Mouse (Mus musculus) midbrain, embryonic 15.5 days (tissue): ENCODE measurements around the gene Gm18336. TPM values are rescaled to one million over a fixed set of nuclear protein-coding genes. Genes with fewer than 3 reads are reported as not detected.

ENCODE experiments used
- ATAC-seq: fragments of 200-750 bp; cut with Nextera tagmentation; replicated peaks from 2 replicates; pipeline ENCODE4 v1.8.0; 2017; ENCODE audit warnings: moderate TSS enrichment
- H3K27ac ChIP-seq: fragments of 300-500 bp; sonication (generic); 2 replicates; pipeline ENCODE4 v1.5.1; 2015; ENCODE audit warnings: mild to moderate bottlenecking, inconsistent platforms
- H3K27me3 ChIP-seq: fragments of 300-500 bp; sonication (generic); replicated peaks from 2 replicates; pipeline ENCODE4 v1.6.1; 2015; ENCODE audit warnings: inconsistent platforms
- H3K36me3 ChIP-seq: fragments of 300-500 bp; sonication (generic); replicated peaks from 2 replicates; pipeline ENCODE4 v1.6.1; 2015; ENCODE audit warnings: inconsistent platforms
- H3K4me1 ChIP-seq: fragments of 300-500 bp; sonication (generic); 2 replicates; pipeline ENCODE4 v1.6.1; 2015; ENCODE audit warnings: inconsistent platforms
- H3K4me2 ChIP-seq: fragments of 300-500 bp; sonication (generic); 2 replicates; pipeline ENCODE4 v1.6.1; 2015; ENCODE audit warnings: inconsistent platforms, mild to moderate bottlenecking, moderate library complexity
- H3K4me3 ChIP-seq: fragments of 300-500 bp; sonication (generic); 2 replicates; pipeline ENCODE4 v1.5.1; 2015; ENCODE audit warnings: mild to moderate bottlenecking, inconsistent platforms
- H3K9ac ChIP-seq: fragments of 300-500 bp; sonication (generic); 2 replicates; pipeline ENCODE4 v1.6.1; 2015; ENCODE audit warnings: mild to moderate bottlenecking, inconsistent platforms
- H3K9me3 ChIP-seq: fragments of 300-500 bp; sonication (generic); 2 replicates; pipeline ENCODE4 v1.6.1; 2016; ENCODE audit warnings: inconsistent platforms
- WGBS: fragments of 180-500 bp; shearing (Covaris S2); methylation state at CpG from one replicate; pipeline ENCODE4 v1.1.7; 2015; ENCODE audit warnings: mixed read lengths; 5-methylcytosine and 5-hydroxymethylcytosine counted together
- polyA plus RNA-seq: library from polyadenylated mRNA; unstranded; fragments of >200 nt; fragmentation: Nextera tagmentation; extraction: Ambion mirVana; gene quantifications from 2 replicates; pipeline ENCODE4 v1.2.1, GENCODE M21; 2015

Gene Gm18336
- polyA plus RNA-seq, 1 experiment from 2014 or later = not detected

DNA sequence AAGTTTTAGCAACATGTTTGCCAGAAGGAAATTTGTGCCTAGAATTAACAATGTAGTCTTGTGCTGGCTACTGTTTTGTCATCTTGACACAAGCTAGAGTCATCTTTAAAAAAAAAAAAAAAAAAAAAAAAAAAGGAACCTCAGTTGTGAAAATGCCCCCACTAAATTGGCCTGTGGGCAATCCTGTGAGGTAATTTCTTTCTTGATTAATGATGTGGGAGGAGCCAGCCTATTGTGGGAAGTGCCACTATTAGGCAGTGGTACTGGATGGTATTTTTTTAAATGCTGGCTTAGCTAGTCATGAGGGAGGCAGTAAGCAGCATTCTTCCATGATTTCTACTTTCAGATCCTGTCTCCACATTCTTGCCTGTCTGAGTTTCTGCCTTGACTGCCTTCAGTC, 35.2 kb downstream of the Gm18336 start:
- Histone ChIP-seq H3K4me2 (no peak overlapping the region), H3K9me3 (no peaks in the 10 kb centered on the region), H3K9ac (no peak overlapping the region), H3K27me3 (no peaks in the 10 kb centered on the region), H3K4me1 (no peaks in the 10 kb centered on the region), H3K27ac (no peak overlapping the region), H3K4me3 (no peak overlapping the region), H3K36me3 (no peaks in the 10 kb centered on the region)
- no peak for ATAC-seq

GRCm38 (mm10) chrX:73356719-73357118, 41.8 kb downstream of the Gm18336 start:
- no peak for ATAC-seq
- no peaks in the 10 kb centered on the region for H3K27me3 ChIP-seq
- no peak overlapping the region for H3K9ac ChIP-seq
- no peaks in the 10 kb centered on the region for H3K4me1 ChIP-seq
- no peak overlapping the region for H3K27ac ChIP-seq
- no peak overlapping the region for H3K4me2 ChIP-seq
- WGBS = 87% methylated on average over 1 of the region's 1 CpGs
- H3K9me3 ChIP-seq = no peaks in the 10 kb centered on the region
- H3K36me3 ChIP-seq = peaks cover 29% of the 10 kb centered on the region
- H3K4me3 ChIP-seq = no peak overlapping the region

DNA sequence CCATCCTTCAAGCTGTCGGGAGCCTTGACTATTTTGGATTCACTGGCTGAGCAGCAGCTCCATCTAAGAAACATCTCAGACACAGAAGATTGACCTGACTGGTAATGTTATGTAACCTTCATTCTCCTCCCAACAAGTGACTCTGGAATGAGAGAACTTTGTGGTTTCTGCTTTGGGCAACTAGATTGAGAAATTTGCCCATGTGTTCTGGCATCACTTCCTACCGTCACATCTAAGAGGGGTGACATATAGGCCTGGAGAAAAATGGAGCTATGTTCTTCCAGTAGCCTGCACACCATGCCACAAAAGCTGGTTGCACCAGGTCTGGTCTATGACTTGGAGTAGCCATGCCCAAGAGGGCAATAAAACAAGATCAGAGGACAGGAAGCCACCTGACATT, 42.4 kb downstream of the Gm18336 start:
- no peak for ATAC-seq
- Histone ChIP-seq H3K27me3 (no peaks in the 10 kb centered on the region), H3K4me2 (no peak overlapping the region), H3K36me3 (peaks cover 29% of the 10 kb centered on the region), H3K4me1 (no peaks in the 10 kb centered on the region), H3K27ac (no peak overlapping the region), H3K9me3 (no peaks in the 10 kb centered on the region), H3K4me3 (no peak overlapping the region), H3K9ac (no peak overlapping the region)
- 92% methylated on average over 2 of the region's 2 CpGs for WGBS

Other genes with a start within 250 kb of the Gm18336 start
- gene Xlr5b, start 249.9 kb downstream of the Gm18336 start, polyA plus RNA-seq = not detected in 2 replicates
- gene DXBay18, start 249.3 kb downstream of the Gm18336 start, polyA plus RNA-seq = 0.87 and 1.5 TPM in 2 replicates
- not detected in 2 replicates for gene Spin2d, start 221.7 kb downstream of the Gm18336 start, polyA plus RNA-seq
- 17.2 and 18.1 TPM in 2 replicates for gene Xlr3b, start 206.5 kb downstream of the Gm18336 start, polyA plus RNA-seq
- 0.57 and 1.4 TPM in 2 replicates for gene Xlr4b, start 184.4 kb downstream of the Gm18336 start, polyA plus RNA-seq
- 33.6 and 33.8 TPM in 2 replicates for gene F8a, start 170.4 kb downstream of the Gm18336 start, polyA plus RNA-seq
- 0.32 and 0.43 TPM in 2 replicates for gene Xlr4c, start 155.6 kb downstream of the Gm18336 start, polyA plus RNA-seq
- 0.13 TPM in 2 replicates for gene Xlr3c, start 133.3 kb downstream of the Gm18336 start, polyA plus RNA-seq
- not detected in 2 replicates for gene Xlr5a, start 105.8 kb downstream of the Gm18336 start, polyA plus RNA-seq
- not detected in 2 replicates for gene Xlr5c, start 105.8 kb downstream of the Gm18336 start, polyA plus RNA-seq
- not detected in 2 replicates for gene Gm45015, start 61.9 kb downstream of the Gm18336 start, polyA plus RNA-seq
- 10.3 and 10.5 TPM in 2 replicates for gene Zfp275, start 56.1 kb downstream of the Gm18336 start, polyA plus RNA-seq
- 1.3 and 1.6 TPM in 2 replicates for gene Zfp92, start 12.4 kb upstream of the Gm18336 start, polyA plus RNA-seq
- gene Trex2, start 36.6 kb upstream of the Gm18336 start, polyA plus RNA-seq = not detected in 2 replicates
- 75.5 and 76.1 TPM in 2 replicates for gene Haus7, start 60.3 kb upstream of the Gm18336 start, polyA plus RNA-seq
- gene Bgn, start 84.9 kb upstream of the Gm18336 start, polyA plus RNA-seq = 22.9 and 24.3 TPM in 2 replicates
- gene Atp2b3, start 104.3 kb upstream of the Gm18336 start, polyA plus RNA-seq = 5.9 and 7.0 TPM in 2 replicates
- gene Dusp9, start 240.7 kb upstream of the Gm18336 start, polyA plus RNA-seq = 0.43 and 0.46 TPM in 2 replicates